Mouse (Mus musculus): Measurements from ENCODE around the gene Rheb.
"Not testable (repeated sequence)": the region's sequence is repeated elsewhere in the genome, so short reads cannot be mapped to it uniquely, and the experiment has no call there.

Rheb gene

DNA sequence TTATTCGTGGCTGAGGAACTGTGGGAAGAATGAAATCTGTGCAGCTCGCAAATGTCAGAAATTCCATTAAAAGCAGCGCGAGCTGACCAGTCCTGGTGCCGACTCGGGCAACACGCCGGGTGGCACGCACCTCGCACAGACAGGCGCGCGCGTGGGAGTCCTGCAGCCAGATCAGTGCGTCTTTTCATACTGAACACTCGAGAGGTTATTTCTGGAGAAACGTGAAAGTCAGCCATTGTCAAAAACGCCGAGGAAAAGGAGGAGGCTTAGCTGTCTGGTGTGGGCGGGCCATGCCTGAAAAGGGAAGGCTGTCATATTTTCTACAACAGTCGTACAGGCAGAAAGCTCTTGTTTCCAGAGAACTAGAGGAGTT is 665 bp upstream of the Rheb start:
- DNase-seq (ENCODE audit: low read depth, low spot score), result no peak

DNA sequence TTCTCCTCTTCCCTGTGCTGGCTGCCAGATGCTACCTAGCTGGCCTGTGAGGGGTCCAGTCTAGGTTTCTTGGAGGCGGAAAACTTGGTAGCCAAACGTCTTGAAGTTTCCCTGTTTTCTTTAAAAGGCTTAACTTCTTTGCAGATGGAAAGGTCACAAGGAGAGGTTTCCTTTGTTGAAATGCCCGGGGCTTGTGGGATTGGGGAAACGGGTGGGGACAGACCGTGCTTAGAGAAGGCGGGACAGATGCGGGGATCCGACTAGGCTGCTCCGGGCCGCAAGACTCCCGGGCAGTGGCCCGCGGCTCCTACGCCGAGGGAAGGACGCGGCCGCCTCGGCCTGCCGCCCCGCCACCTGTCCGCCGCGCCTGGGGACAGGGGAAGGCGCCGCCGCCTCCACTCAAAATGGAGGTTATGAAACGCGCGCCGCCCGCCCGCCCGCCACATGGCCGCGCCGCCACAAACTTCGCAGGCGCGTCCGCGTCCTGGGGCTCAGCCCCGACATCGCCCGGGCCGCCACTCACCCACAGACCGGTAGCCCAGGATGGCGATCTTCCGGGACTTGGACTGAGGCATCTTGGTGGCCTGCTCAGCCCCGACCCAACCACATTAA is 656 bp downstream of the Rheb start:
- peak; percentile 38 for DNase-seq (ENCODE audit: low read depth, low spot score)

DNA sequence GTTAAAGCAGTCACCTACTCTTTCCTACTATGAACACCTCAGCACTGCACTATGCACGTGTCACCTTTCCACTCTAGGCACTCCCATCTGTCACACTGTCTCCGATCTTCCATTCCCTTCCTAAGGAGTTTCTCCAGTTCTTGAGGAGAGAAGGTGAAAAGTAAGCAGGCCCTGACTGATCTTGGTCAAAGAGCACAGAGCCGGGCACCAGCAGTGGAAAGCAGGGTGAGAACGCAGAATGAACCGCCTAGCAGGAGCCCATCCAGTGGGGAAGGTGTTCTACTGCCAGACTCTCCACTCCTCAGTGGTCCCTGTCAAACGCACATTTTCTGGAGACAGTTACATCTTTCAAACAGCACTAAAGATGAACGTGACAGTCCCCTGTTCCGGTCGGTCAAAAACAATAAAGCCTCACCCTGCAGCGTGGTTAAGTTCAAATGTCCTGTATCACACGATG is 1.4 kb downstream of the Rheb start:
- peak; percentile 35 for DNase-seq (ENCODE audit: low read depth, low spot score)

DNA sequence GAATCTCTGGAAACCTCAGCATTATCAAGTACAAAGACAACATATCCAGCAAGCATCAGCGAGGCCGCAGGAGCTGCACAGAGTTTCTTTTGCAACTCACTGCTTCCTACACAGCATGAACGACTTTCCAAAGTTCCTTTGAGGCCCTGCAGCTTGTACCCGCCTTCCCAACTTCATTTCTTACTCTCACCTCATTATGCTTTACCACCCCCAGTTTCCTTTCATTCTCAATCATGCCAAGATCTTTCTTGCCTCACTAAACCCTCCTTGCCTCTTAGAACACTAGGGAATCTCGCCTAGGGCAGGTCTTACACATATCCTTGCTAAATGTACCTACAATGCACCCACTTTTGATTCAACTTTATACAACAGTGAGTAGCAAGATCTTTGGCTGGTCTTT is 7.9 kb downstream of the Rheb start:
- no peak for DNase-seq (ENCODE audit: low read depth, low spot score)

DNA sequence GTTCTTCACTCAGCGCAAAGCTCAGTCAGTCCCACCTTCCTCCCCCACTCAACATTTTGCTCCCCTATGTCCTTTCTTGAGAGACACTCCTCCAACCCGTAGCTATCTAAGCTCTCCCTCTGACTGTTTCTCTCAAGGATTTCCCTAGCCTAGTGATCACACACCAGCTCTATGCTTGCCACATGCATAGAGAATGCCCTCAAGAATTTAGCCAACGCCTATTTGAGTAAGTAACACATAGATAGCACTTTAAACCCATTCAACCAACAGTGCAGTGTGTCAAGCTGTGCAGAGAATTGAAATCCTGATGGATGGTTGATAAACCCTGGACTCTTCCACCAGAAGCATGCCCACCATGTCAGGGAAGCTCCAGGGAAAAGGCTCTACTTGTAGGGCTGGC is 10.5 kb downstream of the Rheb start:
- DNase-seq (ENCODE audit: low read depth, low spot score), result no peak

DNA sequence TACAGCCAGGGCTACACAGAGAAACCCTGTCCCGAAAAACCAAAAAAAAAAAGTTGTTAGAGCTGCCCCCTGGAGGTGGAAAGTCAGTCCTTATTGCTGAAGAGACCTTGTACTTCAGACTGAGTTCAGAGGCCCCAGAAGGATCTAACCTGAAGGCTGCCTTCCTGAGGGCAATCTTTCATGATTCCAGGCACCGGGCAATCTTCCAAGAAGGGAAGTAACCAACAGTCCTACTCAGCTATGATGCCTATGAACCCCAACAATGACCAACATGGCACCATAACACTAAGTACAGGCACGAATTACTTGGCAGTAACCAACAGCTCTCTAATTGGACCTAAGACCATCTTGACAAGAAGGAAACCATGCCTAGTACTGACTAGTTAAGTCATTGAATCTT is 14.0 kb downstream of the Rheb start:
- DNase-seq (ENCODE audit: low read depth, low spot score), result no peak

DNA sequence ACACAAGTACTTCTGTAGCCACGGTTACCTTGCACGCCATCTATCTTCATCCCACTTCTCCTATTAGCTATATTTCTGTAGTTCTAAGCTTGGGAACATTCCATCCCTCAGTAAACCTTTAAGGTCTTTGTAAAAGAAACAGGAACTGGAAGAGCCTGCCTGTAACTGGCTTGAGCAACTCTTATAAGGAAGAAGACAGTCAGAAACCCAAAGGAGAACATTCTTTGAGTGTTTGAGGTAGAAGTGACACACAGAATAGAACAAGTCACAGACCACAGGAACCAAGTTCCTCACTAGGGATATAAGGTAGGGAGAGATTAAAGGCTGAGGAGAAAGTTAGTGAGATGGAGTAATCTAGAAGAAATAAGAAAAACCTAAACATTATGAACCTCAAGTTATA is 15.3 kb downstream of the Rheb start:
- peak; percentile 45 for DNase-seq (ENCODE audit: low read depth, low spot score)

DNA sequence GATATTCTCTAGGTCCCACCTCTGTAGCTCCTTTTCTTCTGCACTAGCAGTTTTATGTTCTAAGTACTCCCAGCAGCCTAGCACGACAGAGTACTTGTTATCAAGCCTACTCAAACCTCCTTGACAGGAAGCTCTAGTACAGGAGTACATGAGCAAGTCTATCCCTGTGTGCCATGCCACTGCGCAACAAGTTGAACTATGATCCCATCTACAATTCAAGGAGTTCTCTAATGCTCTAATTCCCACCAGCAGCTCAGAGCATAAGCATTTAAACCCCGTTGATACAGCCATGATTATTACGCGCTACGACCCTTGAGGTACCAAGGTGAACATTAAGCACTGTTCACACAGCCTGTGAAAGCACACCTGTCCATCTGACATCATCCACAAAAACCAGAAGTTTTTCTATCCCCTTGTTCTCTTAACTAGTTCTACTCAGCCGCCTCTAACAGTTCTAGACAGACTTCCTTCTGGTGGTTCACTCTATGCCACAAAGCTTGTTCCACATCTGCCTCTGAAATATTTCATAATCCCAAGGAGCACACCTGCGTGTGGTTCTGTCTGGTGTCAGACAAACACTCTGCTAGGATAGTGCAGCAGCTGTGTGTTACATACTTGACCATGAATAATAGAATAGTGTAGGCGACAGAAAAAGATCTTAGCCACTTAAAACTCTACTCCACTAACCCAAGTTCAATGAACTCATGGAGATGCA is 16.2 kb downstream of the Rheb start:
- no peak for DNase-seq (ENCODE audit: low read depth, low spot score)

DNA sequence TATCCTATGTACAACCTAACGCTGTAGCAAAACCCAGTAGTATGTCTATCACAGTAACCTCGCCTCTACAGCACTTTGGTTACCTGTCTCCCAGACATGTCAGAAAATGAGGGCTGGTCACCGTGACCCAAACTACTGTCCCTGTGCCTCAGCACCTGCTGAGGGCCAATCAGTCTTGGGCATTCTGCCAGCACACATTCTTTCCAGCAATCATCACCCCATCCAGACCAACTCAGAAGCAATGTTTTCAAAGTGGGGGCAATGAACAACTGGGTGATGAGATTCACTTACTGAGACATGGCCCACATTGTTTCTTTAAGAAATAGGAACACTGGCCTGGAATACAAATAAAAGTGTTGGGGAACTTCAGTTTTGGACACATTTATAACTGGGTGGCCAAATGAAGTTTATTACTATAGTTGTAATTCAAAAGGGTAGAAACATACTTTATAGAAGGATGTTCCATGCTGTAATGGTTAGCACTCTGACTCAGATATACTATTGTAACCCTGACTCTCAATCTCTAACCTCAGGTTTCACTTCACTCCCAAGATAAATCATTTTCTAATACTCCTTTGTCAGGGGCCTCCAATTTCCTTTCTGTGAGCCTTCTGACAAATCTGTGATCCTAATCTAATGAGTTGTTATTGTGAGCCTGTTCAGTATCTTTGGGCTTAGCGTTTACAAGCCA is 16.9 kb downstream of the Rheb start:
- peak; percentile 50 for DNase-seq (ENCODE audit: low read depth, low spot score)

DNA sequence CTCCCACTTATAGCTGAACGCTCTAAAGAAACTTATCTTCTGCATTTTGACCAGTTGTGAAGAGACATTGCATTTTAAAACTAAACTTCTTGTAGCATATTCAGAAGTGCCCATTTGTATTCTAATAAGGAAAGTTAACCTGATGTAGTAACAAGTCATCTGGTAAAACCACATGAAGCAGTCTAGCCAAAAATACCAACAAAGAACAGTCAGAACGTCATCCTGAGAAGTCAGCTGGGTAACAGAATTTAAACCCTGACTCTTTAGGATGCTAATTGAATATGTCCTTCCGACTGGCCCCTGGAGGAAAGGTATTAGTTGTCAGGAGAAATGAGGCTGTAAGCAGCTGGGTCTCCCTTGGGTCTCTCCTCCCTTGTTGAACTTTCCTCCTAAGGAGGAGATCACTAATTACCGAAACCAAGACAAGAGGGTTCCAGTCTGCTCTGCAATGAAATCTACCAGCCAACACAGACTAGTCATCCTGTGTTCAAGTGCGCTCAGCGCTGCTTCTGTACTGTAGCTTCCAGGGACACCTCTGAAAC is 18.5 kb downstream of the Rheb start:
- DNase-seq (ENCODE audit: low read depth, low spot score), result peak; percentile 33

DNA sequence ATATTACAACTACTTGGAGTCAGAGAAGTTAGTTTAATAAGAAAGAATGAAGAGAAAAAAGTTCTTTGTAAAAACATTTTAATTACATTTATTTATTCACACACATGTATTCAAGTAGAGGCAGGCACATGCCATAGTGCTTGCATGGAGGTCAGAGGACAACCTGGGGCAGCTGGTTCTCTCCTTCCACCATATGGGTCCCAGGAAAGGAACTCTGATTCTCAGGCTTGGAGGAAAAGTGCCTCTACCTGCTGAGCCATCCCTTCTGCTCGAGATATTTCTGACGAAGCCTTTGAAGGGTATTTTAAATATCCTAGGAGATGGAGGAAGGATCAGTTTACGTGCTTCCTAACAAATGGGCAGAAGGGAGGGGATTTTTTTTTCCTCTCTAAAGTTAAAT is 19.6 kb downstream of the Rheb start:
- DNase-seq (ENCODE audit: low read depth, low spot score), result no peak

DNA sequence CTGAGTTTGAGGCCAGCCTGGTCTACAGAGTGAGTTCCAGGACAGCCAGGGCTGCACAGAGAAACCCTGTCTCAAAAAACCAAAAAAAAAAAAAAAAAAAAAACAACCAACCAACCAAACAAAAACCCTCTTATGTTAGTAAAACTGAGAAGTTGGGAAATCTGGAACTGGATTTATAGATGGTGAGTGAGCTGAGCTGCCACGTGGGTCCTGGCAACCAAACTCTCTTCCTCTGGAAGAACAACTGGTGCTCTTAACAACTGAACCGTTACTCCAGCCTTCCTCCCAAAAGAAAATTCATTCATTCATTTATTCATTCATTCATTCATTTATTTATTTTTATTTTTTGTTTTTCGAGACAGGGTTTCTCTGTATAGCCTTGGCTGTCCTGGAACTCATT is 20.2 kb downstream of the Rheb start:
- not testable (repeated sequence) for DNase-seq (ENCODE audit: low read depth, low spot score)

DNA sequence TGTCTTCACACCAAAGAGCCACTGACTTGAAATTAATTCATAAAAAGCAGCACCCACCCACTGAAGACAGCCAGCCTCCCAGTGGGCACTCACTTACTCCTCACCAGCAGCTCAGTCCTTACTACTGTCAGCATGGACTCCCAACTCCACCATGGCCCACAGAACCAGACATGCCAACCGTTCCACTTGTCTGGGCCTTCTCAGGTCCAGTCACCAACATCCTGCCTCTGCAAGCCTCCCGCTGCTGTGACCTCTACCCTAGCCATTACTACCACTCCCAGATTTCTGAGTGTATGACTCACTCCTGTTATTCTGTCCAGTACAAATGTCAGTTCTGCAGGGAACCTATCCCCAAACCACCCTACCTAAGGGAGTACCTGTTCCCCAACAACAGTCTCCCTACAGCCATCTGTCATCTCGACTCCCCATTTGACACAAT is 21.0 kb downstream of the Rheb start:
- peak; percentile 88 for DNase-seq (ENCODE audit: low read depth, low spot score)

DNA sequence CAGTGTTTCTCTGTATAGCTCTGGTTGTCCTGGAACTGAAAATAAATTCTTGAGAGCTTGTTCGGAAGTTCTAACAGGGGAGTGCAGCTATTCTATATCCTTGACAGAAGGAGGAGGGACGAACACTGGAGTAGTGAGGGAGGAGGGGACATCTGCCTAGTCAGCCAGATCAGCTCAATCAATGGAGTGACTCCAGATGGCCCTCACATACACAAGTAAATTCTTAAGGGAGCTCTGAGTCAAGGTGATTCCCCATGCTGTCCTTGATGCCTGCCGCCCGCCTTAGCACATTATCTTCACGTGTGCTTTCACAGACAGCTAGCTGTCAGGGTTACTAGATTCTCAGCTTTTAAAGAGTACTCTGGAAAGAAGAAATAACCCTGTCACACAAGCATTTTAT is 21.8 kb downstream of the Rheb start:
- peak; percentile 64 for DNase-seq (ENCODE audit: low read depth, low spot score)

DNA sequence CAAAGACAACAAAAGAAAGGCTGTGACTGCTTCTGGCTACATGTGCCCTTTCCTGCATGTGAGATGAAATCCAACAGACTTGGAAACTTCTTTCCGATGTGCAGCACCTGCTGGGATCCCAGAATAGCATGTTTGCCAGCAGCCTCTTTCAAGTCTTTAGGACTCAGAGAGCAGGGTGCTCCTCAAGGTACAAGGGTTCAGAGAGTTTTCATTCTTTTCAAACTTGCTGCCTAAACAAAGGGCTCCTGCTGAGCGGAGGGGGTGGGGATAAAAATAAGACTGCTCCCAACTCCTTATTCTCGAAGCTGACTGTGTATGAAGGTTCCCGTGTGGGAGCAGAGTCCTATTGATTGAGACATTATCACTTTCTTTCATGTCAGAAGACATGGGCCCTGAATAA is 25.2 kb downstream of the Rheb start:
- DNase-seq (ENCODE audit: low read depth, low spot score), result no peak

DNA sequence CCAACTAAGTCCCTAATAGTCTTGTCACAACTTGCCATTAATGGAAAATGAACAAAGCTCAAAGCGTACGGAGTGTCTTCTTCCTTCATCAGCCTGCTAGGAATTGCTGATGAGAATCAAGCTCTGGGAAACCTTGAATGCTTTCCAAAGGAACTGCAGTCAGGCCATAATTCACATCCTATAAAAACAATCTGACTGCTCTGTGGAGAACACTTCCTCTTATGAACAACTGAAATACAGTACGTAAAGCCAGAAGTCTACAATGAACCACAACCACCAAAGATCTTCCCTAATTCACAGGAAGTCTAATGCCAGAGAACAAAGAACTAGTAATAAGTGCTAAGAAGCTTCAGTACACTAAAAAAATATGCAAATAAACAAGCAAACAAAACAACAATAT is 28.5 kb downstream of the Rheb start:
- no peak for DNase-seq (ENCODE audit: low read depth, low spot score)

DNA sequence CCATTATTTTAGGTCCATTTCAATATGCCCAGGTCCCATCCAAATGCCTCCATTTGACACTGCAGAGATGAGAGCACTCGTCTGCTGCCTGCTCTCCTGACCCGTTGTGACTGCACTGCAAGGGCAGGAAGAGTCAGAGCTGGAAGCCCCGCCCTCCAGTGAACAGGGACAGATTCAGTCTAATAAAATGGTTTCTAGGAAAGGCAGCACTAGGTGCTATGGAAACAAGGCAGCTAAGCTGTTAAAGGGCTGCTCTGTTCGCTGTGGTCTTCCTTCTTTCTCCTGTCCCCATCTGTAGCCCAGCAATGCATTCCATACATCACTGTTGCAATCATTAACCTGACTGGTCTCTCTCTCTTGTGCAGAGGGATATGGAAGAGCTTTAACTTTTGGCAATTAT is 29.4 kb downstream of the Rheb start:
- DNase-seq (ENCODE audit: low read depth, low spot score), result no peak

DNA sequence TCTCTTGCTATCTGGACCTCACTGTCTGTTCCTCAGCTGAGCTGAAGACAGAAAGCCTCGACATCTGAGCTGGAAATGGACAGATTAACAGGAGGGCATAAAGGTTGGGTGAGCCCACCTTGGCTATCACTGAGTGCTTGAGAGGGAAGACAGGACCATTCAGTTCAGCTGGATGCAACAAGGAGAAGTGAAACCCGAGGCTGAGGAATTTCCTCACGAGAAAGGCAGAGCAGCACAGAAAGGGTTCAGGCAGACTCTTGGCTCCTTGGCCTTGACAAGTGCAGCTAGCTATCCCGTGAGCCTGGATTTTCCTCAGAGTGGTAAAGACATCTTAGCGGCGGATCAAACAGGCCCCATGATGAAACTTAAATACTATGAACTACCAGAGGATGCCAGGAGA is 37.2 kb downstream of the Rheb start:
- DNase-seq (ENCODE audit: low read depth, low spot score), result no peak

DNA sequence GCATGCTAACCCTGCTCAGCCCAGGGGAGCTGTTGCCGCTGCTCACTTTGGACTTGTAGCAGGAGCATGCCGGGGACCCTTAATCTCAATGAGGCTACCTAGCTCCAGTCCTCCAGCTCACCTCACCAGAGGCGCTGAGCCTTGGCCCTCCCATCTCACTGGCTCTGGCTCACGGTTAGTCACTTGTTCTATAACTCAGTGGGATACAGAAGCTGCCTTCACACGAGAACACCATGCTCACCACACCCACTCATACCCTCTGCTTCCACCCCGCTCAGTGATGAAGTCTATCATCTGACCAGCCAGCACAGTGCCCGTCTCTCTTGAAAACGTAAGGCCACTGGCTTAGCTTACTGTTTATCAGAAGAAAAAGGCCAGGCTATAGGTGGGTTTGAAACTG is 37.8 kb downstream of the Rheb start:
- DNase-seq (ENCODE audit: low read depth, low spot score), result no peak

DNA sequence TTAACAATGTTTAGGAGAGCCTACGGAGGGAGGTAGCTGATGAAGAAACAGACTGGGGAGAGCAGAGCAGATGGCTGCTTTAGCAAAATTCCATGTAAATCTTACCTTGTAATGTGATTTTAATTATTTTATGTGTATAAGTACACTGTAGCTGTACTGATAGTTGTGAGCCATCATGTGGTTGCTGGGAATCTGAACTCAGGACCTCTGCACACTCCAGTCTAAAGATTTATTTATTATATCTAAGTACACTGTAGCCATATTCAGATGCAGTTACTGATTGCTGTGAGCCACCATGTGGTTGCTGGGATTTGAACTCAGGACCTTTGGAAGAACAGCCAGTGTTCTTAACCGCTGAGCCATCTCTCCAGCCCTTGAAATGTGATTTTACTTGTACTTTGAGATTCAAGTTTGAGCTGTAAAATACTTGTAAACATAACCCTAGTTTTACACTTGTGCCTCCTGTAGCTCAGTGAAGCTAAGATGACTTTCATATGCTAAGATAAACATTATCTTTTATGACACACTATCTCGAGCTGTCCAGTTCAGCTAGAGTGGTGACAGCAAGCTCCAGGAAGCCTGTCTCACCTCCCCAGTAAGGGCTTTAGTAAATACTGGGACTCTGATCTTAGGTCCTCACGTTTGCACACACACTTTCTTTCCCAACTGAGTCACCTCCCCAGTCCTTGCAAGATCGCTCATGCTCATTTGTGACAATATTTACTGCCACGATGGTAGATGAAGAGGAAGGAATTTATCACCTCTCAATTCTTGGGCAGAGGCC is 40.4 kb downstream of the Rheb start:
- no peak for DNase-seq (ENCODE audit: low read depth, low spot score)

DNA sequence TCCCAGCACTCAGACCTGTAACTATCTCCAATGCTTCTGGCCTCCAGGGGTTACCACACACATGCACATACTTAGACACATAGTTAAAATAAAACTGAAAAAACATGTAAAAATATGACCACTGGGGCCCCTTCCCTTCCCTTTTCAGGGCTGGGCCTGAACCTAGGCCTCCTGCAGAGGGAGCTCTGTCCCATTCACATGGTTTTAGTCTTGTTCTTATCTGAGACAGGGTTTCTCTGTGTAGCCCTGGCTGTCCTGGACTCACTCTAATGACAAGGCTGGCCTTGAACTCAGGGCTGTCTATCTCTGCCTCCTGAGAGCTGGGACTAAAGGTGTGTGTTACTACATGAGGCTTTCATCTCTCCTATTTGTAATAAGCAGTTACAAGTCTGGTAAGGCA is 42.0 kb downstream of the Rheb start:
- no peak for DNase-seq (ENCODE audit: low read depth, low spot score)

DNA sequence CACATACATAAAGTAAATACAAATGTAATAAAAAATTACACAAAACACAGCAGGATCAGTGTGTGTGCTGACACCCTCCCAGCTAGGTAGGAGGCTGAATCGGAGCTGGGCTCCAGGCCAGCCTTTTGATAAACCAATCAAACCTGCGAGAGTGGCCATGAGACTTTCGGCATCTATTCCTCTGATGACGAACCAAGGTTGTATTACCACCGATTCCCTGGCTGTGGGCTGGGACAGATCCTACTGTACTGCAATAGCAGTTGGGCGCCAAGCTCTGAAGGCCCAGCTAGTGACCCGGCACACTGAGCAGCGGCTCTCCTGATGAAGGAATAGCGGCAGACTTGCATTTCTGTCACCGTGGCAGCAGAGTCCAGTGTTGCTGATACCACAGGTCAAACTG is 43.8 kb downstream of the Rheb start:
- DNase-seq (ENCODE audit: low read depth, low spot score), result no peak
